Mouse (Mus musculus) embryo, embryonic 11.5 days (tissue): Measurements from ENCODE around the gene Efemp1.
A peak's percentile ranks its signal among the peaks of the same experiment; 100 is the strongest.

Experiments used
- DNase-seq: peaks from one replicate; pipeline ENCODE4 v3.0.0-alpha.2; 2012; ENCODE audit warnings: low read depth, low spot score

Efemp1 gene

GRCm38 (mm10) chr11:28853102-28853800 lies at the start of gene Efemp1:
TSS of gene Efemp1 (plus strand) at chr11:28853204.
- no peak for DNase-seq

- DNase-seq: peak; percentile 16
Observed at GRCm38 (mm10) chr11:28808685-28809084, 44.3 kb upstream of the Efemp1 start.

GRCm38 (mm10) chr11:28811874-28812273 lies 41.1 kb upstream of the Efemp1 start:
- DNase-seq: no peak

DNA sequence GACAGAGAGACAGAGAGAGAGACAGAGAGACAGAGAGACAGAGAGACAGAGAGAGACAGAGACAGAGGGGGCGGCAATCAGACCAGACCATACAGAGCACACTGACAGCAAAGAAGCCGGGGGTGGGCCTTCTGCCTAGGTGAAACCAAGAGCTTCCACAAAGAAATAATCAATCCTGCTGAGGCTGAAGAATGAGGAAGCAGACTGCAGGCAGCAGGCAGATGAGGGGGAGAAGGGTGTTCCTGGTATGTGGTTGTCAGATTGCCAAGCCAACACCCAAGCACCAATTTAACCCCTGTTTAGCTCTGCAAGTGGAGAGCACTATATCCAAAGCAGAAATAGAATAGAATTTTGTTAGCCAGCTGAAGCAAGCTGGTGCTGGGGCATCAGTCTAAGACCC lies 40.4 kb upstream of the Efemp1 start:
- no peak for DNase-seq

DNA sequence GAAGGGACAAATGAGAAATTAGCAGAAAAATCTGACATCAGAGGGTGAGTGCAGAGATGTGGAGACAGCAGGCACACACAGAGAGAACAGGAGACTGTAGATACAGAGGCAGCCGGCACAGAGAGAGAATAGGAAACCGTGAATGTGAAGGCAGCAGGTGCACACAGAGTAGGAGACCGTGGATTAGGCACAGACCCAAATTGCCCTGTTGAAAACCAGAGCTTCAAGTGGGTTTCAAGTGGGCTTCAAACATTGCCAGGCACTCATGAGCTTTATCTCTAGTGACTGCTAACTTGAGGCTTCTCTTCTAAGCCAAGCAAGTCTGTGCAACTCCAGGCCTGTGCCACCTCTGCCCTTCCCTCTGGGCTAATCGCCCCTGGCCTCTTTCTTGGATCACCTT lies 35.6 kb upstream of the Efemp1 start:
- DNase-seq: no peak

- DNase-seq: no peak
Observed at GRCm38 (mm10) chr11:28826950-28827349, 26.1 kb upstream of the Efemp1 start.

- no peak for DNase-seq
Observed at GRCm38 (mm10) chr11:28833809-28834208, 19.2 kb upstream of the Efemp1 start.

DNA sequence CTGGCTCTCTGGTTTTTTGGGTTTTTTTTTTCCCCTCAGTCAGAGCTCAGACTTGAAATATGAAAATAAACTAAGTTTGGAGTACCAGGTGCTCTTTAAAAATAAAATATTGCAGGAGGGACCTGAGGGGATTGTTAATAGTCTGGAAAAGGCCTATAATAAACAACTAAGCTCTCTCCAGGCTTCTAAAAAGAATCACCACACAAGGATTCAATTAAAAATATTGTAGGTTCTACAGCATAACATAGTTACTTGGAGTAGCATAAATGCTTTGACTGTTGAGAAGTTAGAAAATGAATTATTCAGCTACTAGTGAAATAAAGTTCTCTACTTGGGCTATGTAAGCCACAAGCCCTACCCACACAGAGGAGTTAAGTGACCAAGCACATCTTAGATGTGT lies 17.9 kb upstream of the Efemp1 start:
- no peak for DNase-seq

- DNase-seq: no peak
Observed at GRCm38 (mm10) chr11:28849841-28850240, 3.2 kb upstream of the Efemp1 start.

- DNase-seq: no peak
Observed at GRCm38 (mm10) chr11:28851645-28852044, 1.4 kb upstream of the Efemp1 start.

DNA sequence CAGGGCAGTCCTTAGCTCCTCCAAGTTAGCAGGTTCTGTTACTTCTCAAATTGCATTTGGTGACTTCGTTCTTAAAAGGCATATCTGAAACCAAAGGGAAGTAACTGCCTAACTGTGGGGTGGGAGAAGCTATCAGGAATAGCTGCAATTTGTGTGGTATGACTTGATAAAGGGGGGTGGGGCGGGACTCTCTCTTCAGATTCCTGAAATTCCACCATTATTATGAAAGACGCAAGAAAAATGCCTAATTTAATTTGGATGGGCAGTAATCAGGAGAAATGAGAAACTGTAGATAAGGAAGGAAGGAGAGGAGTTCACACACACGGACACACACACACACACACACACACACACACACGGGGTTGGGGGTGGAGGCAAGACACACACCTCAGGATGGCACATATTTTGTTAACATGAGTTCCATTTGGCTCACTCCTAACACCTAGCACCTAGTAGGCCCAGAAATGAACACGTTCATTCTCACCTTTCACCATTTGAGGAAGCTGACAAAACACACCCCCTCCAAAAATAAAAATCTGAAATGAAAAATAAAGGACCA lies 564 bp upstream of the Efemp1 start:
- no peak for DNase-seq

- DNase-seq: no peak
Observed at GRCm38 (mm10) chr11:28859125-28859524, 6.1 kb downstream of the Efemp1 start.

GRCm38 (mm10) chr11:28869129-28869528 lies 16.1 kb downstream of the Efemp1 start:
- DNase-seq: no peak

GRCm38 (mm10) chr11:28881381-28881976 lies 28.5 kb downstream of the Efemp1 start:
- DNase-seq: no peak

- no peak for DNase-seq
Observed at GRCm38 (mm10) chr11:28883106-28883505, 30.1 kb downstream of the Efemp1 start.

DNA sequence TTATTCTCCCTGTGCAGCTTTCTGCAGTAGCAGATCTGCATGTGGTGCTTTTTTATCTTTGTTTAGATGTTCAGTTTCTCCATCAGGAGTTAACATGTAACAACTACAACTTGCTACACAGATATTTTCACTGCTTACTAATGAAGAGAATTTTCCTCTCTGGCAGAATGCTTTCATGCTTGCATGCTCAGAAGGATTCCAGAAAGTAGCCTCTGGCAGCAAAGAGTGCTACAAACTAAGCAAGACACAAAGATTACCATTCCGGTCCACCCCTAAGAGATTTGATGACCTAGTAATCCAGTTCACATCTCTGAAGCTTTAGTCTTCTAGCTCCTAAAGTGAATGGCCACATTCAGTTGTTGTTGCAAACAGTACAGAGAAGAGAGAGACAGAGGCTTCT lies 36.5 kb downstream of the Efemp1 start:
- no peak for DNase-seq

DNA sequence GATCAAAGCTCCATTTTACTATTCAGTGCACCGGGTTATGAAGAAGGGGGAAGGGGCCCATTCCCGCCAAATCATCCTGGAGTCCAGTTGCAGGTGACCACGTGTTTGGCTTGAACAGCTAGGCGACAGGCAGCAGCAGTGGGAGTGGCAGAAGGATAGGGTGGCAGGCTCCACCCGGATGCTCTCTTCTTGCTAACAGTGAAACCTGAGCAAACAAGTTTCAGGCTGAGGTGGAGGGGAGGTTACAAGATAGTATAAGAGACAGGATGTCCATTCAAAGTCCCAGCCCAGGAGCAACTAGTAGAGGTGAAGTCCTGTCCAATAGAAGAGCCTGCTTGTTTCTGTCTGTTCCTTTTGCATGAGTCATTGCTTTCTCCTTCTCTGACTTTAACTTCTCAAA lies 38.5 kb downstream of the Efemp1 start:
- DNase-seq: no peak

GRCm38 (mm10) chr11:28899420-28899819 lies 46.4 kb downstream of the Efemp1 start:
- DNase-seq: no peak

GRCm38 (mm10) chr11:28904596-28904995 lies 51.6 kb downstream of the Efemp1 start:
- DNase-seq: no peak

DNA sequence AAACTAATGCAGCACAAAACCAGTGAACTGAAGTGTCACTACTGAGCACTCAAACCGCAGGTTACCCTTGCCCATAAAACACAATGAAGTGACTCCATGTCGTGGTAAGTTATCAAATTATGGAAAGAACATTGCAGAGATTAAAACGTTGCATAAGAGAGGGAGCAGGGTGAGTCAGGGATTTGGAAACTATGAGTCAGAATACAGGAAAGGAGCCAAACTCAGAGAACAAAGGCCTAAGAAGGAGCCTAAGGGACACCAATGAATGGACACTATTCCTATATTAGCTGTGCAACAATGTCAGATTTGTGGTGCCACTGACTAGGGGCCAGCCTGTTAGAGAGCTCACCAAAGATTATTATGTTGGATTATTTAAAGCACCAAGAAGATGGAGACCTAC lies 53.3 kb downstream of the Efemp1 start:
- DNase-seq: no peak

DNA sequence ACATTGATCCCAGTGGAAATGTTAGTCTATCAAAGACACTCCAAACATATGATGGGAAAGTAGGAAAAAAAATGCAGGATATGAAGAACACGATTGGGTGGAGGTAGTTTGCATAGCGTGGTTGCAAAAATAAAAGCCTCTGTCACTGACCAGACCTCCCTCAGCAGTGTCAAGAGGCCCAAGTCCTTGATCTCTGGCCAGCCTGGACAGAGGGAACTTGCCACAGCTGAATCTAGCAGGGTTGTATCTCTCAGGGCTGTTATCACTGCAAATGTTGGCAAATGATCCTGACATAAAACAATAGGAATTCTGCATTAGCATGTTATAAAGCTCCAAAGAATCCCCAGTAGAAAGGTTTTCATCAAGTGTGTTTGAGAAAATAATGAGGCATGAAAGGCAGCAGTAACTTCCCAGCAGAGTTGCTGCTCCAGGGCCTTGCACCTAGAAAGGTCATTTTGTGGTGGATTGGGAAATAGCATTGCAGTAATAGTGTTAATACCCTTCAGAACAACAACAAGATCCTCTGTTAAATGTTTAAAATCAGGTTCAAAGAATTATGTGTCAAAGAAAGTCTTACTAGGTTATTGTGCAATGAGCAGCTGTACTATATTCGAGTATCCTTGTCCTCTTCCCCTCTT lies 56.0 kb downstream of the Efemp1 start:
- no peak for DNase-seq

- no peak for DNase-seq
Observed at GRCm38 (mm10) chr11:28912469-28913138, 59.6 kb downstream of the Efemp1 start.
